ENCODE assay signal across 9 mouse cellular contexts in genomic region chr5:100159638-100159973, GRCm38 (mm10). TPM values are rescaled to one million over a fixed set of nuclear protein-coding genes. Genes with fewer than 3 reads are reported as not detected.
A peak's percentile ranks its signal among the peaks of the same experiment; 100 is the strongest.
DNase-seq lines count a peak whose midpoint lies in the region; ATAC-seq and TF ChIP-seq lines count a peak whose summit lies in the region.
"Had no signal": no experiment of that assay in that cellular context is flagged by ENCODE, and none has a peak within 500 bp of the region (broad histone marks: within the 10 kb centered on the region; RNA-seq: fewer than 3 reads in every experiment).

Tmem150c (minus strand) TSS chr5:100159808.

- H3K36me3 ChIP-seq in kidney, embryonic 14.5 days (ENCODE audit: control insufficient read depth, insufficient read depth, low read length), result no peaks in the 10 kb centered on the region
- H3K36me3 ChIP-seq in liver, embryonic 11.5 days (ENCODE audit: control insufficient read depth, insufficient read depth, low read length), result no peaks in the 10 kb centered on the region

- H3K9me3 ChIP-seq in kidney, embryonic 14.5 days (ENCODE audit: control insufficient read depth, low read length), result no peaks in the 10 kb centered on the region
- no peaks in the 10 kb centered on the region for H3K9me3 ChIP-seq in liver, embryonic 11.5 days (ENCODE audit: control insufficient read depth, low read length)

- H3K4me1 ChIP-seq in kidney, embryonic 14.5 days (ENCODE audit: control insufficient read depth, insufficient read depth, low read length), result 0 out of 2 replicates have a peak, but pooled peaks cover 8% of the 10 kb centered on the region
- H3K4me1 ChIP-seq in liver, embryonic 11.5 days (replicated peaks; ENCODE audit: control insufficient read depth, insufficient read depth, low read length), result 0 out of 2 replicates have a peak, but pooled peaks cover 2% of the 10 kb centered on the region

- H3K9ac ChIP-seq in kidney, embryonic 14.5 days (ENCODE audit: low read depth, low read length), result peak within 1 kb of the TSS; percentile 80
- peak within 1 kb of the TSS; percentile 50 for H3K9ac ChIP-seq in liver, embryonic 11.5 days (ENCODE audit: low read depth, low read length)

- H3K4me2 ChIP-seq in kidney, embryonic 14.5 days (replicated peaks; ENCODE audit: low read depth, low read length), result peak within 1 kb of the TSS; percentile 99
- peak within 1 kb of the TSS; percentile 87 for H3K4me2 ChIP-seq in liver, embryonic 11.5 days

- TF ChIP-seq CTCF in brain, embryonic 14.5 days (IDR thresholded peaks at IDR 0.05; ENCODE audit: borderline replicate concordance, extremely low read depth, insufficient read depth, insufficient read length), result no peak

- 5% methylated on average over 6 of the region's 6 CpGs for WGBS in kidney, embryonic 14.5 days
- 13% methylated on average over 6 of the region's 6 CpGs for WGBS in liver, embryonic 11.5 days

- DNase-seq in kidney, postnatal 14 days, result no peak
- no peak for DNase-seq in brain, embryonic 14.5 days (ENCODE audit: low read depth)
- no peak for DNase-seq in liver, embryonic 11.5 days (ENCODE audit: low spot score)
- no peak for DNase-seq in ovary, adult 18-20 months (ENCODE audit: low spot score)
- no peak for DNase-seq in thymus, adult 18-20 months

- no peak for TF ChIP-seq POLR2A in brain, embryonic 14.5 days (IDR thresholded peaks at IDR 0.05; ENCODE audit: borderline replicate concordance, extremely low read depth, insufficient read depth, insufficient read length, poor library complexity, severe bottlenecking)

- peaks cover 6% of the 10 kb centered on the region for H3K27me3 ChIP-seq in kidney, embryonic 14.5 days (ENCODE audit: control insufficient read depth, insufficient read depth, low read length)
- H3K27me3 ChIP-seq in liver, embryonic 11.5 days (replicated peaks; ENCODE audit: control insufficient read depth, insufficient read depth, low read length), result peaks cover 36% of the 10 kb centered on the region

- peak within 1 kb of the TSS; percentile 51 for H3K27ac ChIP-seq in kidney, embryonic 14.5 days (ENCODE audit: low read depth, low read length)
- H3K27ac ChIP-seq in liver, embryonic 11.5 days (ENCODE audit: low read depth, low read length), result no peak within 1 kb of the TSS

- peak; percentile 46; the same call in 1 of the 2 replicates for ATAC-seq in kidney, embryonic 14.5 days (ENCODE audit: low FRiP score, low TSS enrichment)
- ATAC-seq in granulocyte monocyte progenitor cell, adult 5-6 weeks (replicated peaks; ENCODE audit: poor library complexity, severe bottlenecking), result peak; percentile 13; the same call in 1 of the 2 replicates
- peak; percentile 43 for ATAC-seq in liver, embryonic 11.5 days (replicated peaks; ENCODE audit: low FRiP score)
- ATAC-seq in megakaryocyte-erythroid progenitor cell, adult 5-6 weeks (replicated peaks; ENCODE audit: low FRiP score, low TSS enrichment, poor library complexity, severe bottlenecking), result no peak

- H3K4me3 ChIP-seq in kidney, embryonic 14.5 days (ENCODE audit: low read length), result peak within 1 kb of the TSS; percentile 75
- peak within 1 kb of the TSS; percentile 60 for H3K4me3 ChIP-seq in liver, embryonic 11.5 days (ENCODE audit: low read depth, low read length)

RNA-seq across cellular contexts. Expression of gene Tmem150c, which starts in this region (rescaled TPM):
- polyA plus RNA-seq in kidney, embryonic 14.5 days (2014; fragmentation: Nextera tagmentation; extraction: Ambion mirVana), result 10.3 and 12.7 TPM in 2 replicates
- 14.3 and 23.2 TPM in 2 replicates for polyA plus RNA-seq in brain, embryonic 14.5 days (2012; rRNA removed)
- total RNA-seq in granulocyte monocyte progenitor cell, adult 5-6 weeks (2014; fragmentation: Nextera tagmentation), result not detected in 2 replicates
- total RNA-seq in granulocyte monocyte progenitor cell, adult 5-6 weeks (2017), result not detected in 2 replicates
- polyA plus RNA-seq in liver, embryonic 11.5 days (2014; fragmentation: Nextera tagmentation; extraction: Ambion mirVana), result 1.2 and 2.3 TPM in 2 replicates
- total RNA-seq in megakaryocyte-erythroid progenitor cell, adult 5-6 weeks (2014; fragmentation: Nextera tagmentation), result not detected in 2 replicates
- total RNA-seq in megakaryocyte-erythroid progenitor cell, adult 5-6 weeks (2017), result not detected in 2 replicates
- total RNA-seq: neutrophil, adult 5-6 weeks had no signal

Comparison
In these comparisons a context has a peak if more than half of its experiments do, and no peak if none do; other contexts are left out.
1. Peak in ATAC-seq in granulocyte monocyte progenitor cell, adult 5-6 weeks; RNA of the gene not detected or under 1 TPM.